Mouse (Mus musculus) spleen, adult 2 months (tissue): ENCODE measurements around the gene Atg10.

Source experiments
- CTCF ChIP-seq: fragments of 200-500 bp; IDR thresholded peaks from 2 replicates; pipeline ENCODE4 v1.5.1; 2011; ENCODE audit warnings: mild to moderate bottlenecking, inconsistent platforms; ENCODE audit not compliant: insufficient read depth, insufficient read length, insufficient replicate concordance; ENCODE audit errors: extremely low read depth
- POLR2A ChIP-seq: fragments of 200-500 bp; IDR thresholded peaks from 2 replicates; pipeline ENCODE4 v1.6.1; 2011; ENCODE audit warnings: low read depth, low read length, inconsistent platforms

DNA sequence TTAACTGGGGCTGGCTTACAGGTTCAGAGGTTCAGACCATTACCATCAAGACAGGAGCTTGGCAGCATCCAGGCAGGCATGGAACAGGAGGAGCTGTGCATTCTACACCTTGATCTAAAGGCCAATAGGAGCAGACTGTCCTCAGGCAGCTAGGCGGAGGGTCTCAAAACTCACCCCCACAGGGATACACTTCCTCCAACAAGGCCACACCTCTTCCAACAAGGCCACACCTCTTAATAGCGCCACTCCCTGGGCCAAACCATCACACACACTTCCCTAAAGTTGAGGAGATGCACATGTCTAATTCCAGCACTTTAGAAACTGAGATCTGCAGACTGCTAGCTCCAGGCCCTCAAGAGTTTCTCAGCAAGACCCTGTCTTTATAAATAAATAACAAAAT, 6.1 kb downstream of the Atg10 start:
- TF ChIP-seq CTCF, result no peak
- TF ChIP-seq POLR2A, result no peak
